Mouse (Mus musculus): ENCODE data around the gene C1rl. TPM values are rescaled to one million over a fixed set of nuclear protein-coding genes. Genes with fewer than 3 reads are reported as not detected.
"Not testable (repeated sequence)": the region's sequence is repeated elsewhere in the genome, so short reads cannot be mapped to it uniquely, and the experiment has no call there.

The C1rl gene
- polyA plus RNA-seq, 1 experiment from 2014 or later, result 0.38 TPM

- not testable (repeated sequence) for ATAC-seq (replicated peaks; ENCODE audit: insufficient number of reproducible peaks, low FRiP score, low TSS enrichment, low read depth); H3K4me3 ChIP-seq (ENCODE audit: low read depth, low read length); DNase-seq (ENCODE audit: low spot score)
These were observed 17.4 kb upstream of the C1rl start for GRCm38 (mm10) chr6:124475335-124476075.

GRCm38 (mm10) chr6:124476216-124476615, 16.7 kb upstream of the C1rl start:
- 84% methylated on average over 7 of the region's 7 CpGs for WGBS
- no peaks in the 10 kb centered on the region for H3K27me3 ChIP-seq (ENCODE audit: control insufficient read depth, insufficient read depth, low read length)
- H3K9ac ChIP-seq (replicated peaks; ENCODE audit: low read length), result no peak overlapping the region
- no peak overlapping the region for H3K4me3 ChIP-seq (ENCODE audit: low read depth, low read length)
- H3K36me3 ChIP-seq (replicated peaks; ENCODE audit: control insufficient read depth, insufficient read depth, low read depth, low read length), result no peaks in the 10 kb centered on the region
- H3K4me2 ChIP-seq (ENCODE audit: low read depth, low read length), result no peak overlapping the region
- DNase-seq (ENCODE audit: low spot score) (no peak), ATAC-seq (replicated peaks; ENCODE audit: insufficient number of reproducible peaks, low FRiP score, low TSS enrichment, low read depth) (no peak)
- no peaks in the 10 kb centered on the region for H3K4me1 ChIP-seq (ENCODE audit: control insufficient read depth, insufficient read depth, low read length)
- no peaks in the 10 kb centered on the region for H3K9me3 ChIP-seq (replicated peaks; ENCODE audit: control insufficient read depth, low read length)
- H3K27ac ChIP-seq (replicated peaks; ENCODE audit: low read depth, low read length), result no peak overlapping the region

More at GRCm38 (mm10) chr6:124475335-124476075, 17.4 kb upstream of the C1rl start:
- H3K27ac ChIP-seq (replicated peaks; ENCODE audit: low read depth, low read length); H3K9me3 ChIP-seq (replicated peaks; ENCODE audit: control insufficient read depth, low read length); H3K4me2 ChIP-seq (ENCODE audit: low read depth, low read length); H3K9ac ChIP-seq (replicated peaks; ENCODE audit: low read length); H3K27me3 ChIP-seq (ENCODE audit: control insufficient read depth, insufficient read depth, low read length); H3K4me1 ChIP-seq (ENCODE audit: control insufficient read depth, insufficient read depth, low read length); H3K36me3 ChIP-seq (replicated peaks; ENCODE audit: control insufficient read depth, insufficient read depth, low read depth, low read length): not testable (repeated sequence)
- 90% methylated on average over 8 of the region's 11 CpGs for WGBS

GRCm38 (mm10) chr6:124476796-124477195, 16.1 kb upstream of the C1rl start:
- no peaks in the 10 kb centered on the region for H3K36me3 ChIP-seq (replicated peaks; ENCODE audit: control insufficient read depth, insufficient read depth, low read depth, low read length)
- no peak overlapping the region for H3K4me2 ChIP-seq (ENCODE audit: low read depth, low read length)
- no peak overlapping the region for H3K27ac ChIP-seq (replicated peaks; ENCODE audit: low read depth, low read length)
- no peaks in the 10 kb centered on the region for H3K27me3 ChIP-seq (ENCODE audit: control insufficient read depth, insufficient read depth, low read length)
- H3K4me3 ChIP-seq (ENCODE audit: low read depth, low read length), result no peak overlapping the region
- H3K9ac ChIP-seq (replicated peaks; ENCODE audit: low read length), result no peak overlapping the region
- ATAC-seq (replicated peaks; ENCODE audit: insufficient number of reproducible peaks, low FRiP score, low TSS enrichment, low read depth) (no peak), DNase-seq (ENCODE audit: low spot score) (no peak)
- no peaks in the 10 kb centered on the region for H3K4me1 ChIP-seq (ENCODE audit: control insufficient read depth, insufficient read depth, low read length)
- WGBS, result 87% methylated on average over 11 of the region's 11 CpGs
- no peaks in the 10 kb centered on the region for H3K9me3 ChIP-seq (replicated peaks; ENCODE audit: control insufficient read depth, low read length)

GRCm38 (mm10) chr6:124477221-124477655, 15.7 kb upstream of the C1rl start:
- WGBS, result 67% methylated on average over 5 of the region's 5 CpGs
- Histone ChIP-seq H3K9me3 (replicated peaks; ENCODE audit: control insufficient read depth, low read length) (no peaks in the 10 kb centered on the region), H3K4me2 (ENCODE audit: low read depth, low read length) (no peak overlapping the region), H3K36me3 (replicated peaks; ENCODE audit: control insufficient read depth, insufficient read depth, low read depth, low read length) (no peaks in the 10 kb centered on the region), H3K4me1 (ENCODE audit: control insufficient read depth, insufficient read depth, low read length) (no peaks in the 10 kb centered on the region), H3K27ac (replicated peaks; ENCODE audit: low read depth, low read length) (no peak overlapping the region), H3K27me3 (ENCODE audit: control insufficient read depth, insufficient read depth, low read length) (no peaks in the 10 kb centered on the region), H3K9ac (replicated peaks; ENCODE audit: low read length) (no peak overlapping the region), H3K4me3 (ENCODE audit: low read depth, low read length) (no peak overlapping the region)
- no peak for ATAC-seq (replicated peaks; ENCODE audit: insufficient number of reproducible peaks, low FRiP score, low TSS enrichment, low read depth)
- DNase-seq (ENCODE audit: low spot score), result no peak

GRCm38 (mm10) chr6:124477922-124478651, 14.8 kb upstream of the C1rl start:
- H3K4me3 ChIP-seq (ENCODE audit: low read depth, low read length), result no peak overlapping the region
- H3K27me3 ChIP-seq (ENCODE audit: control insufficient read depth, insufficient read depth, low read length), result no peaks in the 10 kb centered on the region
- no peak overlapping the region for H3K4me2 ChIP-seq (ENCODE audit: low read depth, low read length)
- no peaks in the 10 kb centered on the region for H3K4me1 ChIP-seq (ENCODE audit: control insufficient read depth, insufficient read depth, low read length)
- H3K9ac ChIP-seq (replicated peaks; ENCODE audit: low read length), result no peak overlapping the region
- ATAC-seq (replicated peaks; ENCODE audit: insufficient number of reproducible peaks, low FRiP score, low TSS enrichment, low read depth), result no peak
- H3K27ac ChIP-seq (replicated peaks; ENCODE audit: low read depth, low read length), result no peak overlapping the region
- WGBS, result 65% methylated on average over 17 of the region's 17 CpGs
- no peaks in the 10 kb centered on the region for H3K36me3 ChIP-seq (replicated peaks; ENCODE audit: control insufficient read depth, insufficient read depth, low read depth, low read length)
- H3K9me3 ChIP-seq (replicated peaks; ENCODE audit: control insufficient read depth, low read length), result no peaks in the 10 kb centered on the region
- no peak for DNase-seq (ENCODE audit: low spot score)

GRCm38 (mm10) chr6:124478874-124479572, 13.9 kb upstream of the C1rl start:
- DNase-seq (ENCODE audit: low spot score) (no peak), ATAC-seq (replicated peaks; ENCODE audit: insufficient number of reproducible peaks, low FRiP score, low TSS enrichment, low read depth) (no peak)
- Histone ChIP-seq H3K27me3 (ENCODE audit: control insufficient read depth, insufficient read depth, low read length) (no peaks in the 10 kb centered on the region), H3K27ac (replicated peaks; ENCODE audit: low read depth, low read length) (no peak overlapping the region), H3K9ac (replicated peaks; ENCODE audit: low read length) (no peak overlapping the region), H3K4me3 (ENCODE audit: low read depth, low read length) (no peak overlapping the region), H3K4me2 (ENCODE audit: low read depth, low read length) (no peak overlapping the region), H3K36me3 (replicated peaks; ENCODE audit: control insufficient read depth, insufficient read depth, low read depth, low read length) (no peaks in the 10 kb centered on the region), H3K4me1 (ENCODE audit: control insufficient read depth, insufficient read depth, low read length) (no peaks in the 10 kb centered on the region), H3K9me3 (replicated peaks; ENCODE audit: control insufficient read depth, low read length) (no peaks in the 10 kb centered on the region)
- 85% methylated on average over 3 of the region's 3 CpGs for WGBS

- no peak for ATAC-seq (replicated peaks; ENCODE audit: insufficient number of reproducible peaks, low FRiP score, low TSS enrichment, low read depth)
- Histone ChIP-seq H3K9me3 (replicated peaks; ENCODE audit: control insufficient read depth, low read length) (no peaks in the 10 kb centered on the region), H3K27me3 (ENCODE audit: control insufficient read depth, insufficient read depth, low read length) (no peaks in the 10 kb centered on the region), H3K9ac (replicated peaks; ENCODE audit: low read length) (no peak overlapping the region), H3K4me1 (ENCODE audit: control insufficient read depth, insufficient read depth, low read length) (no peaks in the 10 kb centered on the region), H3K4me3 (ENCODE audit: low read depth, low read length) (no peak overlapping the region), H3K4me2 (ENCODE audit: low read depth, low read length) (no peak overlapping the region), H3K36me3 (replicated peaks; ENCODE audit: control insufficient read depth, insufficient read depth, low read depth, low read length) (no peaks in the 10 kb centered on the region), H3K27ac (replicated peaks; ENCODE audit: low read depth, low read length) (no peak overlapping the region)
- 84% methylated on average over 3 of the region's 3 CpGs for WGBS
- DNase-seq (ENCODE audit: low spot score), result no peak
These were observed 13.4 kb upstream of the C1rl start for GRCm38 (mm10) chr6:124479573-124479930.

GRCm38 (mm10) chr6:124480295-124480694, 12.6 kb upstream of the C1rl start:
- Histone ChIP-seq H3K36me3 (replicated peaks; ENCODE audit: control insufficient read depth, insufficient read depth, low read depth, low read length) (no peaks in the 10 kb centered on the region), H3K27ac (replicated peaks; ENCODE audit: low read depth, low read length) (no peak overlapping the region), H3K9ac (replicated peaks; ENCODE audit: low read length) (no peak overlapping the region), H3K27me3 (ENCODE audit: control insufficient read depth, insufficient read depth, low read length) (no peaks in the 10 kb centered on the region), H3K4me2 (ENCODE audit: low read depth, low read length) (no peak overlapping the region), H3K9me3 (replicated peaks; ENCODE audit: control insufficient read depth, low read length) (no peaks in the 10 kb centered on the region), H3K4me1 (ENCODE audit: control insufficient read depth, insufficient read depth, low read length) (no peaks in the 10 kb centered on the region), H3K4me3 (ENCODE audit: low read depth, low read length) (no peak overlapping the region)
- DNase-seq (ENCODE audit: low spot score), result peak; percentile 71
- WGBS, result 60% methylated on average over 4 of the region's 4 CpGs
- ATAC-seq (replicated peaks; ENCODE audit: insufficient number of reproducible peaks, low FRiP score, low TSS enrichment, low read depth), result no peak
